Mouse (Mus musculus) heart, embryonic 13.5 days (tissue): ENCODE data around the gene Chn1. TPM values are rescaled to one million over a fixed set of nuclear protein-coding genes. Genes with fewer than 3 reads are reported as not detected.

ENCODE experiments used
- ATAC-seq: fragments of 200-750 bp; cut with Nextera tagmentation; 2 replicates; pipeline ENCODE4 v1.8.0; 2017; ENCODE audit warnings: moderate TSS enrichment; ENCODE audit not compliant: insufficient number of reproducible peaks, low FRiP score, low TSS enrichment; ENCODE audit errors: extremely low read depth
- H3K27ac ChIP-seq: fragments of 300-500 bp; sonication (generic); replicated peaks from 2 replicates; pipeline ENCODE4 v1.5.1; 2015; ENCODE audit warnings: moderate library complexity, mild to moderate bottlenecking, inconsistent platforms
- H3K27me3 ChIP-seq: fragments of 300-500 bp; sonication (generic); replicated peaks from 2 replicates; pipeline ENCODE4 v1.6.1; 2015; ENCODE audit warnings: mild to moderate bottlenecking, inconsistent platforms
- H3K36me3 ChIP-seq: fragments of 300-500 bp; sonication (generic); 2 replicates; pipeline ENCODE4 v1.6.1; 2015; ENCODE audit warnings: mild to moderate bottlenecking, inconsistent platforms
- H3K4me1 ChIP-seq: fragments of 300-500 bp; sonication (generic); 2 replicates; pipeline ENCODE4 v1.6.1; 2015; ENCODE audit warnings: inconsistent platforms
- H3K4me2 ChIP-seq: fragments of 300-500 bp; sonication (generic); 2 replicates; pipeline ENCODE4 v1.6.1; 2015; ENCODE audit warnings: inconsistent platforms, mild to moderate bottlenecking, moderate library complexity
- H3K4me3 ChIP-seq: fragments of 300-500 bp; sonication (generic); 2 replicates; pipeline ENCODE4 v1.5.1; 2015; ENCODE audit warnings: moderate library complexity, mild to moderate bottlenecking, inconsistent platforms
- H3K9ac ChIP-seq: fragments of 300-500 bp; sonication (generic); 2 replicates; pipeline ENCODE4 v1.6.1; 2015; ENCODE audit warnings: inconsistent platforms, mild to moderate bottlenecking, moderate library complexity
- H3K9me3 ChIP-seq: fragments of 300-500 bp; sonication (generic); 2 replicates; pipeline ENCODE4 v1.6.1; 2016; ENCODE audit warnings: inconsistent platforms
- whole genome bisulfite sequencing: fragments of 180-500 bp; shearing (Covaris S2); methylation state at CpG from one replicate; pipeline ENCODE4 v1.1.7; 2015; ENCODE audit warnings: mixed read lengths; 5-methylcytosine and 5-hydroxymethylcytosine counted together
- polyA plus RNA-seq: library from polyadenylated mRNA; unstranded; fragments of >200 nt; fragmentation: Nextera tagmentation; extraction: Ambion mirVana; gene quantifications from 2 replicates; pipeline ENCODE4 v1.2.1, GENCODE M21; 2015

Chn1 gene
- polyA plus RNA-seq, 1 experiment from 2014 or later = 16.7 TPM

- Histone ChIP-seq H3K27ac (no peak overlapping the region), H3K36me3 (no peaks in the 10 kb centered on the region)
- 82% methylated on average over 4 of the region's 4 CpGs for WGBS
Measured at GRCm38 (mm10) chr2:73573556-73573955, 201.6 kb downstream of the Chn1 start.

GRCm38 (mm10) chr2:73572539-73573372, 202.4 kb downstream of the Chn1 start:
- 0 out of 2 replicates have a peak, but pooled peaks have one; percentile 37 for ATAC-seq
- Histone ChIP-seq H3K27me3 (0 out of 2 replicates have a peak, but pooled peaks cover 2% of the 10 kb centered on the region), H3K9me3 (no peaks in the 10 kb centered on the region), H3K4me3 (peak overlapping the region; percentile 10; the same call in 1 of the 2 replicates), H3K4me2 (peak overlapping the region; percentile 47), H3K9ac (no peak overlapping the region), H3K27ac (no peak overlapping the region), H3K36me3 (no peaks in the 10 kb centered on the region), H3K4me1 (peaks cover 3% of the 10 kb centered on the region)
- WGBS = 34% methylated on average over 23 of the region's 23 CpGs

More at GRCm38 (mm10) chr2:73573556-73573955, 201.6 kb downstream of the Chn1 start:
- H3K9me3 ChIP-seq = no peaks in the 10 kb centered on the region
- H3K4me2 ChIP-seq = no peak overlapping the region
- H3K4me3 ChIP-seq = no peak overlapping the region
- H3K27me3 ChIP-seq = no peaks in the 10 kb centered on the region
- peaks cover 3% of the 10 kb centered on the region for H3K4me1 ChIP-seq
- no peak for ATAC-seq
- H3K9ac ChIP-seq = no peak overlapping the region

GRCm38 (mm10) chr2:73571901-73572300, 203.2 kb downstream of the Chn1 start:
- peaks cover 3% of the 10 kb centered on the region; the same call in 1 of the 2 replicates for H3K4me1 ChIP-seq
- no peak for ATAC-seq
- 67% methylated on average over 6 of the region's 6 CpGs for WGBS
- no peaks in the 10 kb centered on the region for H3K36me3 ChIP-seq
- H3K9ac ChIP-seq = no peak overlapping the region
- no peak overlapping the region for H3K27ac ChIP-seq
- no peaks in the 10 kb centered on the region for H3K9me3 ChIP-seq
- no peak overlapping the region for H3K4me2 ChIP-seq
- H3K27me3 ChIP-seq = 0 out of 2 replicates have a peak, but pooled peaks cover 4% of the 10 kb centered on the region
- H3K4me3 ChIP-seq = no peak overlapping the region

- H3K27ac ChIP-seq = no peak overlapping the region
- peaks cover 3% of the 10 kb centered on the region; the same call in 1 of the 2 replicates for H3K4me1 ChIP-seq
- H3K9me3 ChIP-seq = no peaks in the 10 kb centered on the region
- WGBS = 89% methylated on average over 9 of the region's 9 CpGs
- no peak for ATAC-seq
- H3K4me2 ChIP-seq = no peak overlapping the region
- H3K9ac ChIP-seq = no peak overlapping the region
- H3K27me3 ChIP-seq = 0 out of 2 replicates have a peak, but pooled peaks cover 4% of the 10 kb centered on the region
- H3K4me3 ChIP-seq = no peak overlapping the region
- no peaks in the 10 kb centered on the region for H3K36me3 ChIP-seq
Measured at GRCm38 (mm10) chr2:73571304-73571703, 203.8 kb downstream of the Chn1 start.

DNA sequence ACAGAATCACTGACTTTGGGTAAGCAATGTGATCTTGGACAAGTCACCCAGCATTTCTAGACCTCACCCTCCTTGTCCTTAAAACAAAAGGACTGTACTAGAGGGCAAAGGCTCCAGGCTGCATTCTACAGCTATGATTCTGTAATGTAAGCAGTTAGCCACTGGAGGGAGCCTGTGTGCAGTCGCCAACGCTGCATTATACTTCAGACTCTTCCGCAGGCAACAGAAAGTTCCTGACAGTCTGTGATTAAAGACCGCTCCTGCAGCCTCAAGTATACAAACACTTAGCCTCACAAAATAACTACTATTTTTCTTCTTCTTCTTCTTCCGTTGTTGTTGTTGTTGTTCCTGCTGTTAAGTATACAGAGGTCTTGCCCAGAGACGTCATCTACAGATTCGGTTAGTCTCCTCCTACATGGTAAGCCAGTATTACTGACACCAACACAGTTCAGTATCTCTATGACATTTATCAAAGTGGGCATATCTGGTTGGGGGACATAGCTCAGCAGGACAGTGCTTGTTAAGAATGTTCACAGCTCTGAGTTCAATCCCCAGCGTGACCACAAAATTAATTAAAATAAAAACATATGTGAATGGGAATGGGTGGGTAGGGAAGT, 208.0 kb downstream of the Chn1 start:
- no peak for ATAC-seq
- Histone ChIP-seq H3K36me3 (no peaks in the 10 kb centered on the region), H3K27me3 (0 out of 2 replicates have a peak, but pooled peaks cover 4% of the 10 kb centered on the region), H3K9me3 (no peaks in the 10 kb centered on the region), H3K4me3 (peak overlapping the region; percentile 43), H3K27ac (no peak overlapping the region), H3K4me2 (peak overlapping the region; percentile 68), H3K9ac (peak overlapping the region; percentile 71), H3K4me1 (no peaks in the 10 kb centered on the region)
- 17% methylated on average over 8 of the region's 8 CpGs for WGBS

DNA sequence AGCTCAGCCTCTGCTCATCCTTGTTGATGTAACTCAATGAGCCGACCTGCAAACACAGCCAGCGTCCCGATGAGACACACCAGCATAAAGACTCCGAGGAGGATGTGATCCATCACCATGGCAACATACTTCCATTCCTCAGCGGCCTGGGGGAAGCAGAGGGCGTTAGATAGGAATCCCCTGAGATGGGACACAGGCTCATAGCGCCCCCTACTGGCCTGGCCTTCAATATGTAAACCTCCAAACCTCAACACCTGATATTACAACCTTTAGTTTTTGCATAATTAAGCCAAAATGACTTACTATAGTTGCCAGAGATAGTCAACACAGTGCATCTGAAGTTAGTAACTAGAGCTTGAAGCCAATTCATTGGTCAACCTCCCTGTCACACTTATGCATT, 209.0 kb downstream of the Chn1 start:
- Histone ChIP-seq H3K9ac (no peak overlapping the region), H3K36me3 (no peaks in the 10 kb centered on the region), H3K27ac (no peak overlapping the region), H3K4me3 (no peak overlapping the region), H3K4me2 (no peak overlapping the region), H3K4me1 (peaks cover 8% of the 10 kb centered on the region), H3K27me3 (0 out of 2 replicates have a peak, but pooled peaks cover 4% of the 10 kb centered on the region), H3K9me3 (no peaks in the 10 kb centered on the region)
- ATAC-seq = no peak; the same call in 1 of the 2 replicates
- 18% methylated on average over 7 of the region's 7 CpGs for WGBS

DNA sequence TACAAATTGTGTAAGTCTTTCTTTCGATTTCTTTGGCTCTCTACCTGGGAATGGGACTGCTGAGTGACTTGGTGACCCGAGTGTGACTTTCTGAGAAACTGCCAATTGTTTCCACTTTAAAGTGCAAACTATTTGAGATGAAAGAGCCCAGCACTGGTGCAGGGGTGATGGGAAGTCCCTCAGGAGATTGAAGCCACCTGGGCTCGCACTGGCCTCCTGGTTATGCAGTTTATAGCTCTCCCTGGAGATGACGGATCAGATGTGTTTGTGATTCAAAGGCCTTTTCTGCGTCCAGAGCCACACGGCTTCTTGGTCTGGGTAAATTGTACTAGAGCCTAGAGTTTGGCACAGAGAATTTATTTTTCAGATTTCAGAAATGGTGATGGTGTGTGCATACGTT, 211.5 kb downstream of the Chn1 start:
- no peak overlapping the region for H3K27ac ChIP-seq
- 57% methylated on average over 7 of the region's 7 CpGs for WGBS
- peaks cover 12% of the 10 kb centered on the region for H3K4me1 ChIP-seq
- no peak overlapping the region for H3K4me3 ChIP-seq
- H3K36me3 ChIP-seq = no peaks in the 10 kb centered on the region
- H3K9me3 ChIP-seq = no peaks in the 10 kb centered on the region
- H3K27me3 ChIP-seq = 0 out of 2 replicates have a peak, but pooled peaks cover 4% of the 10 kb centered on the region
- H3K4me2 ChIP-seq = no peak overlapping the region
- no peak overlapping the region for H3K9ac ChIP-seq
- no peak for ATAC-seq

GRCm38 (mm10) chr2:73562656-73563055, 212.5 kb downstream of the Chn1 start:
- H3K27ac ChIP-seq = no peak overlapping the region
- 0 out of 2 replicates have a peak, but pooled peaks cover under 1% of the 10 kb centered on the region for H3K27me3 ChIP-seq
- no peak overlapping the region for H3K4me2 ChIP-seq
- no peak for ATAC-seq
- H3K36me3 ChIP-seq = no peaks in the 10 kb centered on the region
- no peaks in the 10 kb centered on the region for H3K9me3 ChIP-seq
- H3K4me3 ChIP-seq = no peak overlapping the region
- no peak overlapping the region for H3K9ac ChIP-seq
- peaks cover 12% of the 10 kb centered on the region for H3K4me1 ChIP-seq
- WGBS = 88% methylated on average over 9 of the region's 9 CpGs

- no peaks in the 10 kb centered on the region for H3K36me3 ChIP-seq
- no peaks in the 10 kb centered on the region for H3K9me3 ChIP-seq
- WGBS = 4% methylated on average over 8 of the region's 8 CpGs
- H3K4me1 ChIP-seq = peaks cover 12% of the 10 kb centered on the region
- no peak for ATAC-seq
- H3K27ac ChIP-seq = no peak overlapping the region
- H3K9ac ChIP-seq = peak overlapping the region; percentile 73; the same call in 1 of the 2 replicates
- H3K27me3 ChIP-seq = no peaks in the 10 kb centered on the region
- peak overlapping the region; percentile 53 for H3K4me3 ChIP-seq
- peak overlapping the region; percentile 86 for H3K4me2 ChIP-seq
Measured at GRCm38 (mm10) chr2:73561665-73562063, 213.5 kb downstream of the Chn1 start.

- H3K27ac ChIP-seq = no peak overlapping the region
- peak overlapping the region; percentile 53 for H3K4me3 ChIP-seq
- H3K27me3 ChIP-seq = no peaks in the 10 kb centered on the region
- H3K4me2 ChIP-seq = peak overlapping the region; percentile 86
- peak overlapping the region; percentile 73 for H3K9ac ChIP-seq
- H3K36me3 ChIP-seq = no peaks in the 10 kb centered on the region
- WGBS = under 1% methylated on average over 22 of the region's 23 CpGs
- no peak for ATAC-seq
- H3K4me1 ChIP-seq = peaks cover 12% of the 10 kb centered on the region
- no peaks in the 10 kb centered on the region for H3K9me3 ChIP-seq
Measured at GRCm38 (mm10) chr2:73560899-73561664, 214.1 kb downstream of the Chn1 start.
